Mouse (Mus musculus): Measurements from ENCODE around the gene Gm826.

DNA sequence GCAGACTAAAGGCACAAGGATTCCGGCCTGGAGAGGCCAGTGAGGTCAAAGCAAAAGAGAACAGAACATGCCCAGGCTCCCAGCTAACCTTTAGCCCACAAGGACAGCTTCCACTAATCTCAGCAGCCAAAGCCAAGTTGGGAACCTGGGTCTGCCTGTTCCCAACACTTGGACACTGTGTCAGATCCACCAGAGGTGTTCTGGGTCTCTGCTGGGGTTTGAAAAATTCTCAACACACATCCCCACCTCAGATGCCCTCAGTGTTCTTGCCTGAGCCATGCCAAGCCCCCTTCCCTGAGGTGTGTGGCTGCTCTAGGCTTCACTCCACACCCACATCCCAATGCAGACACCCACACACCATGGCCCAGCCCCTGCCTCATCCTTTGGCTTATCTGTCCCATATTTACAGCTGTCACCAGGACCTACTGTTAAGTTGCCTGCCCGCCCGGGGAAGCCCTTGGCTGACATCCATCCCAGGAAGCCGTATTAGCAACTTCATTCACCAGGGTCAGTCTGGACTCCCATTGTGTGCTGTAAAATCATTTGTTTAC lies at the start of gene Gm826:
- TF ChIP-seq CTCF (IDR thresholded peaks at IDR 0.05; ENCODE audit: insufficient read depth, low read length) (no peak), POLR2A (IDR thresholded peaks at IDR 0.05; ENCODE audit: borderline replicate concordance, extremely low read depth, low read depth, low read length) (no peak)
